Mouse (Mus musculus) erythroblast, embryonic 14.5 days (primary cell): Measurements from ENCODE around the gene 4932438A13Rik. TPM values are rescaled to one million over a fixed set of nuclear protein-coding genes. Genes with fewer than 3 reads are reported as not detected.

ENCODE experiments used
- H3K27me3 ChIP-seq: 2 replicates; pipeline ENCODE4 v1.6.1; 2012; ENCODE audit warnings: inconsistent platforms; ENCODE audit not compliant: control insufficient read depth
- H3K36me3 ChIP-seq: 2 replicates; pipeline ENCODE4 v1.6.1; 2012; ENCODE audit warnings: mild to moderate bottlenecking, inconsistent platforms; ENCODE audit not compliant: control insufficient read depth
- H3K4me1 ChIP-seq: 2 replicates; pipeline ENCODE4 v1.6.1; 2012; ENCODE audit warnings: inconsistent platforms; ENCODE audit not compliant: control insufficient read depth
- H3K4me3 ChIP-seq: replicated peaks from 2 replicates; pipeline ENCODE3; 2012; ENCODE audit warnings: moderate library complexity, mild to moderate bottlenecking, inconsistent platforms
- H3K9me3 ChIP-seq: 2 replicates; pipeline ENCODE4 v1.6.1; 2012; ENCODE audit warnings: low read length, inconsistent platforms, mixed read lengths; ENCODE audit not compliant: control insufficient read depth
- GATA1 ChIP-seq: IDR thresholded peaks from 2 replicates; pipeline ENCODE4 v1.6.1; 2012; ENCODE audit warnings: low read length, inconsistent platforms, mixed read lengths
- TAL1 ChIP-seq: IDR thresholded peaks from 3 replicates; pipeline ENCODE4 v1.6.1; 2012; ENCODE audit warnings: low read length, inconsistent platforms, mixed read lengths
- polyA plus RNA-seq: library from polyadenylated mRNA; stranded (reverse); fragments of >175 nt; gene quantifications from 2 replicates; pipeline ENCODE4 v1.2.3, GENCODE M21; 2012

Gene 4932438A13Rik
- polyA plus RNA-seq, result 0.05 and 0.08 TPM in 2 replicates

DNA sequence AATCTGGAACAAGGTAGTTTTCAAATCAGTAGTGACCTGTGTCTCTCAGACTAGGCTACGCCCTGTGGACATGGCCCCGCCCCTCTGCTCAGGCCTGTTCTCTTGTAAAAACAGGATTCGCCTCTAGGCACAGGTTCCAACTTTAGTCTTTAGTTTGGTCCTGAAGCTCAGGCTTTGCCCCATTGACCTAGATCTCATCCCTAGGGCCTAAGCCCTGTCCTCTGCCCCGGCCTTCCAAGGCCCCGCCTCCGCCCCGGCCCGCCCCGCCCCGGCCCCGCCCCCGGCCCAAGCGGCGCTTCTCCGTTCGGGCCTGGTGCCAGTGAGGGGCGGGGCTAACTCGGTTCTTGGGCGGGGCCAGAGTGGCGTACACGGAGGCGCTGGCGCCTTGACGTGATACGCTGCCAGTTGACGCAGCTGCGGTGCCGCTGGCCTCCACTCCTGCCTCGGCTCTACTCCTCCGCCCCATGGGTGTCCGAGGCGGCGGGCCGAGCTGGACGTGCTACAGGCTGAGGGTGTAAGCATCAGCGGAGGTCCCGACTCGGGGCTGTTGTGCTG lies at the start of gene 4932438A13Rik:
Gene 4932438A13Rik (plus strand): TSS at position 384 of the 555 bp plus-strand sequence.
- H3K36me3 ChIP-seq, result peaks cover 11% of the 10 kb centered on the region
- peaks cover 20% of the 10 kb centered on the region for H3K4me1 ChIP-seq
- H3K27me3 ChIP-seq, result no peaks in the 10 kb centered on the region
- no peaks in the 10 kb centered on the region for H3K9me3 ChIP-seq
- peak within 1 kb of the TSS; percentile 94 for H3K4me3 ChIP-seq
- TF ChIP-seq GATA1 (no peak), TAL1 (no peak)

DNA sequence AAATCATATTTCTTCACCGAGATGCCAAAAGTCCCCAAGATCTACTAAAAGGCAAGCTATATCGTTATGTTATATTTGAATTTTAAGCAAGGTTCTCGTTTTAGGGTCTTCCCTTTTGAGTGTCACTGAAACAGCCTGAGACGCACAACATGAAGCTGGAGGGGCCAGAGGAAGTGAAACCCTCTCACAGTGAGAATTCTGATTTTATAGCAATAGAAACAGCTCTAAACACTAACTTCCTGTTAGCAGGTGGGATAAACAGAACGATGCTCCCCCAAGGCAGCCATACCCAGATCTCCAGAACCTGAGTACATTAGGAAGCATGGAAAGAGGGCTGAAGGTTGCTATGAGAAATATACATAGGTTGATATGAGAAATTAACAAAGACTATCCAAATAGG lies 46.3 kb upstream of the 4932438A13Rik start:
- TF ChIP-seq TAL1 (no peak), GATA1 (no peak)
- Histone ChIP-seq H3K36me3 (no peaks in the 10 kb centered on the region), H3K4me3 (no peak overlapping the region), H3K9me3 (no peaks in the 10 kb centered on the region), H3K4me1 (no peaks in the 10 kb centered on the region), H3K27me3 (no peaks in the 10 kb centered on the region)

DNA sequence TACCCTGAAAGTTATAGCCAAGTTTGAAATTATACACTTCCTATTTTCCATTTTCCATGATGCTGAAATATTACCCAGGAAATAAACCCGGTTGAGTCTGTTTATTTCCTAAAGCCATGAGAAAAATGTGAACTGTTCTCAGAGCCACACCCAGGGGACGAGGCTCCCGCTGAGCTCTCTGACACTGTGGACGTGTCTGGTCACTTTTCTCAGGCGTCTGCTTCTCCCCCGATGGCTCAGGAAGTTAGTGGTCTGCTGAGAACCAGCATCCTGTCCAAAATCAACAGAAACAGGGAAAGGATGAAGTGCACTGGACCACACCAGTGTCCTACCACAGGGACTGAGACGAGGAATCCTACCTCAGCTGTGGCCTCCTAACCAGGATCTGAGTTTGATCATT lies 43.5 kb upstream of the 4932438A13Rik start:
- Histone ChIP-seq H3K4me3 (no peak overlapping the region), H3K27me3 (no peaks in the 10 kb centered on the region), H3K36me3 (no peaks in the 10 kb centered on the region), H3K4me1 (no peaks in the 10 kb centered on the region), H3K9me3 (no peaks in the 10 kb centered on the region)
- no peak for TF ChIP-seq TAL1

DNA sequence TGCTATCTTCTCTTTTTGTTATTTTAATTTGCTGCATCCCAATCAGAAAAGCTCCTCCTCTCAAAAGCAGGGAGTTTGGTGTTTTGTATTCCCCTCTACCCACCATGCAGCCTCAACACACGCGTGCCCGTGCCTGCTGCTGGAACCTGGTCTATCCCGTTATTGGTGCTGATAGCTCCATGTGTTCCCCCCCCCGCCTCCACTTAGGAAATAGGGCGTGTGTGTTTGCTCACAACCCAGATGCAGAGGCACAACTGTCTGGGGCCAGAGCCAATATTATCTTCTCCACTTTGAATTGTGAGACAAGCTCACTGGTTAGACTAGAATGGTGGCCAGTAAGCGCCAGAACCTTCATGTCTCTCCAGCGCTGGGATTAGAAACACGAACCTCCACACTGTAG lies 41.9 kb upstream of the 4932438A13Rik start:
- H3K27me3 ChIP-seq, result no peaks in the 10 kb centered on the region
- no peaks in the 10 kb centered on the region for H3K4me1 ChIP-seq
- TF ChIP-seq TAL1 (no peak), GATA1 (no peak)

DNA sequence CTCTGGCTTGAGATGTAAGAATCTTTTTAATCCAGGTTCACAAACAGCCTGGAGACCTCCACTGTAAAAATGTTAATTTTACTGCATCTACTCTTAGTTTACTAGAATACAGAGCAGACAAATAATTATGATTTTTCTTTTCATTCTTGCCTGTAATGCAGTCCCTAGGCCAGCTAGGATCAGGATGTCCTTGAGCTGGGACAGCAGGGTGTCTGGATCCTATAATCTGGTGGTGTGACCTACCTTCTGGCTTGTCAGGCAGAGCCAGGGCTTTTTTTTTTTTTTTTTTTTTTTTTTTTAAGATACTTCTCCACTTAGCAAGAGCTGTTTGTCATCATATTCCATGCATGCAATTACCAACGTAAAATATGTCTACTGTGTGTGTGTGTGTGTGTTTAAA lies 37.8 kb upstream of the 4932438A13Rik start:
- no peak overlapping the region for H3K4me3 ChIP-seq
- TF ChIP-seq GATA1 (no peak), TAL1 (no peak)

More for the DNA sequence above, 41.9 kb upstream of the 4932438A13Rik start:
- Histone ChIP-seq H3K9me3 (no peaks in the 10 kb centered on the region), H3K4me3 (no peak overlapping the region), H3K36me3 (no peaks in the 10 kb centered on the region)

DNA sequence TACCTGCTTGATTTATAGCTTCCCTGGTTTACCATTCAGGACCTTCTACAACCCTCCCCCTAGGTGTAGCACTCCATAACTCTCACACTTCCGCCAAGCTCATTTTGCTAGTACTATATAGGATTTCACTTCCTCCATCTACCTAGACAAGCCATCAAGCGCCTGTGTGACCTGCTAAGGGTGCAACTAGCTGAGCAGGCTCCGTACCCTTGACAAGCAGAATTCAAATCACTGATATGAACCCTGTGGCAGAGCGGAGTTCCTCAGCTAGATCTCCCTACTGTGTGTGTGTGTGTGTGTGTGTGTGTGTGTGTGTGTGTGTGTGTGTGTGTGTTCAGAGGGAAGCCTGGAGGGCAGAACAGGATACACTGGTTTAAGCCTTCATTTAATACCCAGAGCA lies 37.4 kb upstream of the 4932438A13Rik start:
- no peaks in the 10 kb centered on the region for H3K27me3 ChIP-seq
- H3K9me3 ChIP-seq, result no peaks in the 10 kb centered on the region
- no peak for TF ChIP-seq TAL1
- TF ChIP-seq GATA1, result no peak
- no peaks in the 10 kb centered on the region for H3K36me3 ChIP-seq
- no peaks in the 10 kb centered on the region for H3K4me1 ChIP-seq
- H3K4me3 ChIP-seq, result no peak overlapping the region

More for the DNA sequence above, 37.8 kb upstream of the 4932438A13Rik start:
- H3K36me3 ChIP-seq, result no peaks in the 10 kb centered on the region
- H3K27me3 ChIP-seq, result no peaks in the 10 kb centered on the region
- H3K4me1 ChIP-seq, result no peaks in the 10 kb centered on the region
- no peaks in the 10 kb centered on the region for H3K9me3 ChIP-seq

DNA sequence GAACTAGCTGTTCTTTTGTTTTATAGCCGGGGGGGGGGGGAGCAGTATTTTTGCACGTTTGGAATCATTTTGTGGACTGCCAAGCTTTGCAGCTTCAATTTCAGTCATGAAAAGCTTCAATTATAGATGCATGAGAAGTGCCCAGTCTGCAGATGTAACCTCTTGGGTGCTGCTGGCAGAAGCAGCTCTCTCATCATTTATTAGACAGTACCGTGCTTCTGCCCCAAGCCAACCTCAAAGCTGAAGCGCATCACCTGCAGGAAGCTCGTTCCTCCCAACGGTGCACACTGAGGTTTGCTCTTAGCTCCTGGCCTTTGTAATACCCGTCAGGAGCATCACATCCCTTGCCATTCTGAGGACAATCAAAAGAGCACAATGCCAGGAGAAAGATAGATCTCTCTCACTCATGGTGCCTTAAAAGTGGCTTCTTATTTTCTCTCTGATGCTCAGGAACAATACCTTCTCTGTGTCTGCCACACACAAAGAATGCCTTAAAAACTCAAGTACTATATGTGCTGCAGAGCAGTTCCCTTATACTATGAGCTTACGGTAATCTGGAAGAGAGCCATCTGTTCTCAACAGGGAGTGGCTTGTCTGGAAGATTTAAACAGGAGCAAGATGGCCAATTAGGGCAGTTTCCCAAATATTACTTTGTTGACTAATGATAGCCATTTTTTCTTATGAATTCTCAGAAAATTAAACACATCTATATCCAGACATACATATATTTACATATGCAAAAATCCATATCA lies 35.5 kb upstream of the 4932438A13Rik start:
- Histone ChIP-seq H3K9me3 (no peaks in the 10 kb centered on the region), H3K27me3 (no peaks in the 10 kb centered on the region), H3K4me1 (no peaks in the 10 kb centered on the region), H3K36me3 (no peaks in the 10 kb centered on the region), H3K4me3 (no peak overlapping the region)
- TF ChIP-seq TAL1 (no peak), GATA1 (no peak)

DNA sequence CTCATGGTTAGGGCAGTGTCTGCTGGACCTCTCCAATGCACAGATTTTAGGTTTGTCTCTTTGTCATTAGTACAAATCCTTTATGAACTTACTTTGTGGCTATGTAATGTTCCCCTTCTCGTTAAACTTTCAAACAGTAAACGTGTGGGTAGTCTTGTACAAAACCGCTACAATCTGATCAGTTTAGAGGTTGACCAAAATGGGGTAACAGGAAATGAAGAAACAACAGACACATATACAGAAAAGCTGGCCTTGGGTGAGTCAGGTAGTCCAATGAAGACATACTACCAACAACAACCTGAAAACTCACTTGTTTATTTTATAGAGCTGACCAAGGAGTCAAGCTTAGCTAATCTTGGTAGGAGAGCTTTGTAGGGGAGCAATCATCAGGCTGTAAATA lies 32.7 kb upstream of the 4932438A13Rik start:
- Histone ChIP-seq H3K4me3 (no peak overlapping the region), H3K9me3 (no peaks in the 10 kb centered on the region), H3K36me3 (no peaks in the 10 kb centered on the region), H3K27me3 (no peaks in the 10 kb centered on the region), H3K4me1 (no peaks in the 10 kb centered on the region)
- no peak for TF ChIP-seq TAL1
- no peak for TF ChIP-seq GATA1

DNA sequence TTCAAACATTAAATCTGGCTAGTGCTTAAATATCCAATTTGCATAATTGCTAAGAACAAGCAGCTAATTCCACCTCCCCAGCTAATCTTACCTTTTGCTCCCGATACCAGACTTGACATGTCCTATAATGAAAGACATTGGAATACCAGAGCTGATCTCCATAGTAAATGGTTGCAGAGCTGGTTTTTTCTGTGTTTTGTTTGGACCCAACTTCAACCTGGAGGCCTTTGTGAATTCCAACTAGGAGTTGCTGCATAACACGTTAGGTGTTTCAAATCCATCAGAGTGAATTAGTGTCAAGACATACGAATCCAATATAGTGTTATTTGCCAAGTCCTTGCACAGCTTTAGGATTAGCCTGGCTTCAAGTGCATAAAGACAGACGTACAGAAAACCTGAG lies 28.5 kb upstream of the 4932438A13Rik start:
- Histone ChIP-seq H3K4me3 (no peak overlapping the region), H3K9me3 (no peaks in the 10 kb centered on the region), H3K4me1 (no peaks in the 10 kb centered on the region), H3K27me3 (no peaks in the 10 kb centered on the region), H3K36me3 (no peaks in the 10 kb centered on the region)
- TF ChIP-seq GATA1, result no peak
- no peak for TF ChIP-seq TAL1
